ENCODE assay signal across 24 mouse cellular contexts in the genomic region with DNA sequence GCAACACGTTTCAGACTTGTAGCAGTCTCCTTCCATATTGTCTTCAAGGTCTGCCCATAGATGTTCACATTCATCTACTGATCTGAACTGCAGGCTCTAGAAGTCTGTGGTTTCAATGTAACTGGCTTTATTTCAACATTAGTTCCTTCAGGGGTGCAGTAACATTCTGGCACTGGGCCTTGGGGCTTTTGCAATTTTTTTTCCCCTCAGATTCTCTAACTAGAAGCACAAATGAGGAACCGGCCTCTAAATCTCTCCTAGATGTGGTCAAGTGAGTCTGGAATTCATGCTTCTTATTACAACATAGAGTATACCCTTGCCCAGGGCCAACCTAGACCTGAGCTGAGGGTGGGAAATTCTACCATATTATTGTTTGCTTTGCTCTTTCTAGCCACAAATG. TPM values are rescaled to one million over a fixed set of nuclear protein-coding genes. Genes with fewer than 3 reads are reported as not detected.
DNase-seq lines count a peak whose midpoint lies in the region; ATAC-seq and TF ChIP-seq lines count a peak whose summit lies in the region.
"Had no signal": no experiment of that assay in that cellular context is flagged by ENCODE, and none has a peak within 500 bp of the region (broad histone marks: within the 10 kb centered on the region; RNA-seq: fewer than 3 reads in every experiment).

No protein-coding gene starts in this region.

- no peak for TF ChIP-seq EP300 in lung, postnatal 0 days (IDR thresholded peaks at IDR 0.05)

- 63% methylated on average over 2 of the region's 2 CpGs for WGBS in lung, postnatal 0 days

- H3K4me3 ChIP-seq in lung, postnatal 0 days (ENCODE audit: low read depth, low read length): no peak overlapping the region
- H3K4me3 ChIP-seq: embryonic facial prominence, embryonic 12.5 days; erythroblast, embryonic 14.5 days; heart, embryonic 12.5 days; hindbrain, embryonic 15.5 days; kidney, embryonic 15.5 days had no signal

- no peaks in the 10 kb centered on the region for H3K4me1 ChIP-seq in lung, postnatal 0 days (ENCODE audit: insufficient read depth, low read depth, low read length)
- H3K4me1 ChIP-seq: embryonic facial prominence, embryonic 12.5 days; heart, embryonic 12.5 days; hindbrain, embryonic 15.5 days; kidney, embryonic 15.5 days had no signal

- no peaks in the 10 kb centered on the region for H3K27me3 ChIP-seq in lung, postnatal 0 days (replicated peaks; ENCODE audit: insufficient read depth, low read length)
- H3K27me3 ChIP-seq: embryonic facial prominence, embryonic 12.5 days; heart, embryonic 12.5 days; hindbrain, embryonic 15.5 days; kidney, embryonic 15.5 days had no signal

- H3K27ac ChIP-seq in lung, postnatal 0 days (ENCODE audit: low read length): no peak overlapping the region
- H3K27ac ChIP-seq: embryonic facial prominence, embryonic 12.5 days; hindbrain, embryonic 15.5 days; kidney, embryonic 15.5 days had no signal

- H3K9ac ChIP-seq in lung, postnatal 0 days (replicated peaks; ENCODE audit: low read depth): no peak overlapping the region
- H3K9ac ChIP-seq: embryonic facial prominence, embryonic 12.5 days; heart, embryonic 12.5 days; hindbrain, embryonic 15.5 days; kidney, embryonic 15.5 days; lung, embryonic 14.5 days had no signal

- H3K9me3 ChIP-seq in lung, postnatal 0 days (ENCODE audit: low read length): no peaks in the 10 kb centered on the region
- H3K9me3 ChIP-seq: embryonic facial prominence, embryonic 12.5 days; heart, embryonic 12.5 days; hindbrain, embryonic 15.5 days; kidney, embryonic 15.5 days had no signal

- DNase-seq in lung, postnatal 0 days (ENCODE audit: low spot score): peak; percentile 62
- DNase-seq in lung, postnatal 14 days: no peak
- DNase-seq in adipocyte (ENCODE audit: low spot score): peak; percentile 19
- peak; percentile 32 for DNase-seq in lung, postnatal 10 days
- DNase-seq in kidney, adult 9 months: no peak
- no peak for DNase-seq in yolk sac, embryonic 10.5 days (ENCODE audit: low spot score)
- DNase-seq in layer of hippocampus, postnatal 36 days: no peak
- DNase-seq: cerebellum, adult 9-10 months; gastrocnemius, postnatal 14 days; kidney, postnatal 4 days; liver; lung, embryonic 14.5 days; right cerebral cortex, postnatal 14 days; spleen, adult 18-20 months; thymus, postnatal 4 days had no signal

- TF ChIP-seq CTCF in lung, postnatal 0 days (IDR thresholded peaks at IDR 0.05): no peak

- no peak overlapping the region for H3K4me2 ChIP-seq in lung, postnatal 0 days (replicated peaks; ENCODE audit: low read depth, low read length)
- H3K4me2 ChIP-seq: embryonic facial prominence, embryonic 12.5 days; heart, embryonic 12.5 days; hindbrain, embryonic 15.5 days; kidney, embryonic 15.5 days; lung, embryonic 14.5 days had no signal

- 0 out of 2 replicates have a peak, but pooled peaks have one; percentile 12 for ATAC-seq in lung, postnatal 0 days
- ATAC-seq in monocyte, adult 5-6 weeks (replicated peaks; ENCODE audit: insufficient number of reproducible peaks, low FRiP score, low TSS enrichment, poor library complexity, severe bottlenecking): peak; percentile 51
- ATAC-seq: CD4-positive, CD25-positive, alpha-beta regulatory T cell, adult 4 months; forebrain, embryonic 14.5 days; intestine, embryonic 16.5 days had no signal

- H3K36me3 ChIP-seq in lung, postnatal 0 days (ENCODE audit: insufficient read depth, low read length): no peaks in the 10 kb centered on the region
- H3K36me3 ChIP-seq: embryonic facial prominence, embryonic 12.5 days; heart, embryonic 12.5 days; hindbrain, embryonic 15.5 days; kidney, embryonic 15.5 days had no signal

RNA-seq across cellular contexts. Expression of a gene that starts 8.5 kb away (rescaled TPM):
- 127 and 145 TPM in 2 replicates for polyA plus RNA-seq in lung, postnatal 0 days (2015; fragmentation: Nextera tagmentation; extraction: Ambion mirVana)
- 30.2 to 51.8 TPM (median 42.3 TPM) in 3 replicates for total RNA-seq in monocyte, adult 5-6 weeks (2017)
- total RNA-seq in layer of hippocampus, postnatal 36 days (2021): 10 to 100 TPM; 59.3 to 61.3 TPM

Comparison
In these comparisons a context has a peak if more than half of its experiments do, and no peak if none do; other contexts are left out.
1. DNase-seq: peak in lung, postnatal 0 days (single experiment), adipocyte (single experiment) and lung, postnatal 10 days (single experiment); none in lung, postnatal 14 days (single experiment), kidney, adult 9 months (single experiment), yolk sac, embryonic 10.5 days (single experiment) and layer of hippocampus, postnatal 36 days (0 of 2).